Mouse (Mus musculus) large intestine, adult 2 months (tissue): Measurements from ENCODE around the gene Trp73. TPM values are rescaled to one million over a fixed set of nuclear protein-coding genes. Genes with fewer than 3 reads are reported as not detected.
A peak's percentile ranks its signal among the peaks of the same experiment; 100 is the strongest.

Experiments
- DNase-seq: peaks from one replicate; pipeline ENCODE4 v3.0.0-alpha.2; 2012; ENCODE audit warnings: low read depth, low spot score
- WGBS: fragments of 180-500 bp; shearing (Covaris S2); methylation state at CpG from one replicate; pipeline ENCODE4 v1.1.7; 2018; 5-methylcytosine and 5-hydroxymethylcytosine counted together
- polyA plus RNA-seq: library from polyadenylated mRNA; depleted of rRNA; stranded (reverse); fragments of >200 nt; gene quantifications from 2 replicates; pipeline ENCODE4 v1.2.3, GENCODE M21; 2012; rRNA removed

The Trp73 gene
- 0.07 and 0.10 TPM in 2 replicates for polyA plus RNA-seq

DNA sequence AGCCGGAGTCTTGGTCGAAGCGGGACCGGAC lies at the start of gene Trp73:
Trp73 (minus strand) TSS at position 27 of the 31 bp plus-strand sequence.
- DNase-seq = no peak

DNA sequence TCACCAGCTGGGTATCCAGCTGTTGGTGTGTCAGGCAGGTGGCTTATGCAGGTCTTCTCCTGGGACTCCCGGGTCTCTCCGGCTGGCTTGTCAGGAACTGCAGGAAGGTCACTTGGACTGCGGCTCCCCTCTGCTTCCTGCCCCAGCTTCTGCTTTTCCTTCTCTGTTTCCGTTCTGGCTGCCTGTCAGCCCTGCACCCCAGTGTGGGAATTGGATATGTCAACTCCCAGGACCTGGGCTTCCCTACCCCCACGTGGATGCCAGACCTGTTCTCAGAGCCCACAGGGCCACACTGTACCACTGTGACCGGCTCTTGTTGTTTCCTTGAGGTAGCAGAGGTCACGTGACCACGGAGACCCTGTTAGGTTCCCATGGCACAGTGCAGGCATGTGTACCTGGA lies 48.9 kb upstream of the Trp73 start:
- 66% methylated on average over 8 of the region's 8 CpGs for WGBS
- DNase-seq = no peak

More for the DNA sequence above, at the start of gene Trp73:
- WGBS = 0% methylated on average over 4 of the region's 4 CpGs

GRCm38 (mm10) chr4:154186002-154186537 lies 46.1 kb upstream of the Trp73 start:
- WGBS = 24% methylated on average over 11 of the region's 11 CpGs
- no peak for DNase-seq

DNA sequence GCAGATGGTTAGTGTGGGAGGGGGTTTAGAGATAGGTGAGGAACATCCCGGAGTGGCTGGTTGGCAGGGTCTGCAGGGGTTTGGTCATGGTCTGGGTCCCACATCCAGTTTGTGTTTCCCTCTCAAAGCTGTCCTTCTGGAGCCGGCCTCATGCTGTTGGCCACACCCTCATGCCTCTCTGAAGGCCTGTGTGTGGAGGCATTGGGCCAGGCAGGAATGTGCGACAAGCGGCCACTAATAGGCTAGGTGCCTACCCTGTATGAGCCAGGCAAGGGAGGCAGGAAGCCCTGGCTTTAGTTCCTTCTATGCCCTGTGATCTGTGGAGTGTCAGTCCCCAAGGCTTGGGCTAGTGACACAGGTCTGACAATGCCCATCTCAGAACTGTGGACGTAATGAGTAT lies 45.0 kb upstream of the Trp73 start:
- DNase-seq = no peak
- 68% methylated on average over 5 of the region's 5 CpGs for WGBS

GRCm38 (mm10) chr4:154183566-154183965 lies 43.6 kb upstream of the Trp73 start:
- DNase-seq = no peak
- 69% methylated on average over 5 of the region's 5 CpGs for WGBS

- DNase-seq = no peak
- whole genome bisulfite sequencing = 62% methylated on average over 7 of the region's 7 CpGs
Measured at GRCm38 (mm10) chr4:154181001-154181400, 41.0 kb upstream of the Trp73 start.

DNA sequence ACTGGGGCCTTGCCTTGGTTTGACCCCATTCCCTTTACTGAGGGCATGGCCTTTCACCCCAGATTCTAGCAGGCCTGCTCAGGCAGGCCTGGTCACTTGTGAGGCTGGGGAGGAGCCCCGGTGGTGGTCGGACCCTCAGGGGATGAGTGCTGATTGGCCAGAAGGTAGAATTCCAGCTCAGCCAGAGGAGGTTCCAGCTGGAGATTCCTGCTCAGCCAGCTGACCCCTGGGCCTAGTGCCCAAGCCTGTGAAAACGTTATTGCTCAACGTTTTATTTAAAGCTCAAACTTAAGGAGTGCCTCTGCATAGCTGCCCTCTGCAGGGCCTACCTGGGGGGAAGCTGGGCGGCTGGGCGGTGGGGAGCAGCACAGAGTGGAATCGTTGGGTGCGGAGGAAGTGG lies 37.2 kb upstream of the Trp73 start:
- no peak for DNase-seq
- 42% methylated on average over 8 of the region's 8 CpGs for WGBS

DNA sequence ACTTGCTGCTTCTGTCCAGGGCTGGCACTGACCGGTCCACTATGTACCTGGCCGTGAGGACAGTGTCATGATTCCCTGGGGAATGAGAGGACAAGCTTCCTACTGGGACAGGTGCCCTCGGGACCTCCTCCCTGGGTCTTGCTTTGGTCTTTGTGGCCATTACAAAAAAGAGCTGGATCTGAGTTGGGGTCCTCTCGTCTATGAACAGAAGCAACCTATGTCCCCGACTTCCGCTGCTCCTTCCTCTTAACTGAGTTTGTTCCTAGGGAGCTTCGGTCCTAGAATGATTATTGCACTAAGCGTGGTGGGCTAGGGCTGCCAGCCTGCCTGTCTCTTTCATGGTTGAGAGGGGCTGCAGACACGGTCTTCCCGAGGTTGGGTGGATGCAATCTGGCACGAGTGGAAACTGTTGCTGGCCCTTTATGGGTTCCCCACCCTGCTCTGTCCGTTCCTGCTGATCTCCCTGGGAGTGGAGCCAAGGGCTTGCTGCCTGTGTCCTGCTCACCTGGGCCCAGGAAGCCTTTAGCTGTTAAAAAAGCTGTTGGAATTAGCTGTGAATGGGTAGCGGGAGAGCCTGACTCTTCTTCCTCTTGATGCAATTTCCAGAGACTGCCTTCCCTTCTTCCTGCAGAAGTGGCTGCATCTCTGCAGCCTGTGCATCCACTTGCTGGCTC lies 32.1 kb upstream of the Trp73 start:
- DNase-seq = no peak
- WGBS = 34% methylated on average over 13 of the region's 13 CpGs

DNA sequence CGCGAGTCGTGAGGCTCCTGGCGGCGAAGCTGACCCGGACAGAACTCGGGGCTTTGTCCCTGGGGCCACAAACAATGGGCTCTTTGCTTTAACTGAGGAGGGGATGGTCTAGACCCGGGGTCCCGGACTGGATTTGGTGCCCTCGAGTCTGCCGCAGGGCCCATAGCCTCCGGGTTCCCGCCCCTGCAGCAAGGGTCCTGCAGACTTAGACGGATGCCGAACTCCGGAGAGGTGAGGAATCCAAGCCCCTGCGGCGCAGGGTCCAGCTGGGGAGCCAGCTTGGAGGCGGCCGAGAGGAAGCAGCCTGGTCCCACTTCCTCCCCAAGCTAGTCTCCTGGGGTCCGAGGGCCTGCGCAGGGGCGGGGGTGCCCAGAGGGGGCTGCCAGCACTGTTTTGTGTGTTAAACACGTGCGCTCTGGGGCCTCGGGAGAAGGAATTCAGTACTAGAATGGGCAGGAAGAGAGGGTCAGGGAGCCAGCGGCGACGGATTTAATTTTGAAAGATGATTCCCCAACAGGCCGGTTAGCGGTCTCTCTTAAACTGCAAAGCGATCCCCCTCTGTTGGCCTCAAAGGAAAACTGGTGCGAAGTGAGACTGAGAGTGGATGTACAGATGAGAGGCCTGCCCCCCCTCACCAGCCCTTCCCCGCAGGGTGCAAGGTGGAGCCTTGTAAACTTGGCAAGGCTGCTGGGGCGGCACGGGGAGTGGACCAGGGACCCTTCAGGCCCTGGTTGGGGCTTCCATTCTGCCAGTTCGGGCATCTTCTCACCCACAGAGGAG lies 31.3 kb upstream of the Trp73 start:
- no peak for DNase-seq
- 3% methylated on average over 37 of the region's 37 CpGs for WGBS

DNA sequence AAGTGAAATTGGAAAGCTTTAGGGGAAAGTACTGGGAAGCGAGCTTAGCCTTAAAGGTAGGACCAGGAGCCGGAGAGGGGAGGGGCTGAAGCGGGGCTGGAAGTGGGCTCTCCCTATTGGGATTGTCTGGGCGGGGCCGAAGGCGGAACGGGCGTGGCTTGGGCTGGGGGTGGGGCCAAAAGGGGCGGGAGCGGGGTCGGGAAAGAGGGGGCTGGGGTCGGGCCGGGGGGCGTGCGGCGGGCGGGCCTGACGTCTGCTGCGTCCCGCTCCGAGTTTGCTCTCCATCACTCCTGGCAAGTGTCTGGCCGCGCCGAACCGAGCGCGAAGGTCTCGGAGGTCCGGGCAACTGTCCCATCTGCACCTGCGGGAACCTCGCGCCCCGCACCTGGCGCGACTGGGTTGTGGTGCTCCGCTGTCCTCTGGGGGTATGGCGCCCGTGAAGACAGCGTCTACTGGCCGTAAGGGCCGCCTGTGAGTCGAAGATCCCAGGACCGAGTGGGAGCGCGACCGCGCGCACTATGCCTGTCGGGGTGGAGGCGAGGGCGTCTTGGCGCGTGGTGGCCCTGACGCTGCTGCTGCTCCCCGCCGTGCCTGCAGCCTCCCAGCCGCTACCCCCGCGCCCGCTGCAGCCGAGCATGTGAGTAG lies 30.6 kb upstream of the Trp73 start, which contains the start of gene Megf6:
Megf6 (plus strand) TSS at position 225 of the 645 bp plus-strand sequence.
- DNase-seq = no peak
- under 1% methylated on average over 58 of the region's 61 CpGs for WGBS

DNA sequence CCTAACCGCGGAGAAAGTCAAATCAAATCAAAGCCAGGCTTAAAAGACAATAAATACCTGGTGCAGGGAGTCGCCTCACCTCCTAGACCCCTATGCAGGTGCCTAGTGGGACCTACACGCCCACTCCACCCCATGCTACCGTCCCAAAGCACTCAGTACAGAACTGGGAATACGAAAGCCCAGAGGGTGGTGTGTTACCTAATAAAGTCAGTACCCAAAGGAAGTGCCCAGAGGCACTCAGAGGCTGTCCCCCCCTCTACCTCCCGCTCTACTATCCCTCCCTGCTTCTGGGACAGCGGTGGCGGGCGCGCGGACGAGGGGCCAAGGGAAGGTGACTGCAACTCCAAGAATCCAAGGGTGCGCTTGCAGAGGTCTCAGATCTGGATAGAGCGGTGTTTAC lies 30.0 kb upstream of the Trp73 start:
- 2% methylated on average over 15 of the region's 15 CpGs for WGBS
- DNase-seq = no peak

DNA sequence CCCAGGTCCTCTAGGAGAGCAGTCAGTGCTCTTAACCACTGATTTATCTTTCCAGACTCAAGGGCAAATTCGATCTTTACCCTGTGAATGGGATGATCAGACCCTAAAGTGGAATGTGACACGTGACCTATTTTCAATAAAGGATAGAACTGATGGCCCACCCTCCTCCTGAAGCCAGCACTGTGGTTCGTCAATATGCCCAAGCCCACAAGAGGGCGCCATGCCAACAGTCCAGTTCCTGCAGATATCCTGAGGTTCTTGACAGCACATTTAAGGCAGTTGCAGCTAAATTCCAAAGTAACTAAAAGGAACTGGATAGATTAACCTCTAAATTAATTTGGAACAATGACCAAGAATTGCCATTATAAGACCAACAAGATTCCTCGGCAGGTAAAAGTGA lies 27.0 kb upstream of the Trp73 start:
- no peak for DNase-seq
- 19% methylated on average over 5 of the region's 5 CpGs for WGBS

GRCm38 (mm10) chr4:154163296-154163695 lies 23.3 kb upstream of the Trp73 start:
- WGBS = 14% methylated on average over 7 of the region's 7 CpGs
- peak; percentile 55 for DNase-seq

- under 1% methylated on average over 75 of the region's 75 CpGs for WGBS
- DNase-seq = peak; percentile 72
Measured at GRCm38 (mm10) chr4:154160538-154161390, 20.8 kb upstream of the Trp73 start, which contains the start of gene Tprgl. Gene Tprgl, minus strand, starts transcription at chr4:154160666.

GRCm38 (mm10) chr4:154159961-154160537 lies 20.0 kb upstream of the Trp73 start:
- DNase-seq = no peak
- WGBS = under 1% methylated on average over 46 of the region's 47 CpGs

DNA sequence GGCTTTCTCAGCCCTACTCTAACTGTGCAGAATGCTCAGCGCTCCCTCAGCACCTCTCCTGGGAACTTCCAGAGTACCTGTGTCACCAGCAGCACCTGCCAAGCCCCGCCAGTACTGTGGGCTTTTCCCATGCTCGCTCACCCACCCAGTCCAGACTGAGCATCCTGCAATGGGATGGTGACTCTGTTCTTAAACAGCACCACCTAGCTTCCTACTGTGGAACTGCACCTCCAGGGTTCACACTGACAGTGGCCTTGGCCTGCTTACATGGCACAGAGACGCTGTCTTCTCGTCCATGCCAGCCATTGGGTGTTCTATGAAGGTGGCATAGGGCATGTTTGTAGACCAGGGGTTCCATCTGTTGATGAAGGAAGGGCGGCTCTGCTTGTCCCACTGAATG lies 19.0 kb upstream of the Trp73 start:
- DNase-seq = peak; percentile 57
- 19% methylated on average over 6 of the region's 6 CpGs for WGBS

GRCm38 (mm10) chr4:154157970-154158662 lies 18.1 kb upstream of the Trp73 start:
- DNase-seq = no peak
- WGBS = 92% methylated on average over 14 of the region's 14 CpGs

DNA sequence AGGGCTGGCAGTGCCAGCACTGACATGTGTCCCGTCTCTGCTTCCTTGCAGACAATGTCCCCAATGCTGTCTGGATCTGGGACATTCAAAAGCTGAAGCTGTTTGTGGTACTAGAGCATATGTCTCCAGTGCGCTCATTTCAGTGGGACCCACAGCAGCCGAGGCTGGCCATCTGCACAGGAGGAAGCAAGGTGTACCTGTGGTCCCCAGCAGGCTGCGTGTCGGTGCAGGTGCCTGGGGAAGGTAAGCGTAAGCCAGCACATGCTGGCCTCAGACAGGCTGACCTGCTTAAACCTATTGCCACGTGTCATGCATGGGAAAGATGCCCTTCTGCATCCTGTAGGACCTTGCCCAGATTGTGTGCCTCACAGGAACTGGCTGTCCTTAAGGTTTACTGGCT lies 16.0 kb upstream of the Trp73 start:
- WGBS = 80% methylated on average over 7 of the region's 7 CpGs
- no peak for DNase-seq

GRCm38 (mm10) chr4:154154104-154154503 lies 14.1 kb upstream of the Trp73 start:
- DNase-seq = no peak
- 76% methylated on average over 11 of the region's 11 CpGs for WGBS
